Mouse (Mus musculus) liver, postnatal 0 days (tissue): ENCODE measurements around the gene Xlr3c.
"Not testable (repeated sequence)": the region's sequence is repeated elsewhere in the genome, so short reads cannot be mapped to it uniquely, and the experiment has no call there.

ENCODE experiments used
- CTCF ChIP-seq: sonication (generic); IDR thresholded peaks from 2 replicates; pipeline ENCODE4 v1.5.1; 2016; ENCODE audit warnings: antibody characterized with exemption, low read depth
- EP300 ChIP-seq: IDR thresholded peaks from 2 replicates; pipeline ENCODE4 v1.6.1; 2016; ENCODE audit warnings: antibody characterized with exemption, low read depth, mild to moderate bottlenecking

GRCm38 (mm10) chrX:73262428-73262827 is 2.8 kb downstream of the Xlr3c start:
- not testable (repeated sequence) for TF ChIP-seq CTCF, EP300
